Mouse (Mus musculus): ENCODE results near the gene Olfr1212. TPM values are rescaled to one million over a fixed set of nuclear protein-coding genes. Genes with fewer than 3 reads are reported as not detected.

Olfr1212 gene
- not detected in 2 replicates for polyA plus RNA-seq (2012; ENCODE audit: insufficient read depth, insufficient read length, low replicate concordance, missing spikeins)

DNA sequence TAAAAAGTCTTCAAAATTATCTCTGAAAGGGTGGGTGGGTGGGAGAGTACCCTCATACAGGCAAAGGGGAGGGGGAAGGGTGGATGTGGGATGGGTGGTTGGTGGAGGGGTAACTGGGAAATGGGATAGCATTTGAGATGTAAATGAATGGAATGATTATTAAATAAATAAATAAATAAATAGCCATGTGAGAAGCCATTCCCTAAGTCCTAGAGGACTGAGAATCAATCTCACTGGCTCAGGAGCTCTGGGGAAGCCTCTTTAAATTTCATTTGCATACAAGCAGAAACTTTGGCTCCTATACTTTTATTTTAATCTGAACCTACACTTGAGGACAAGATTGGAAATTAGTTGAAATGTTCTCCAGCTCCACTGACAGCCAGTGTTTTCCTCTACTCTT lies at the start of gene Olfr1212:
TSS of gene Olfr1212 (plus strand) at position 301 of the 400 bp plus-strand sequence.
- Histone ChIP-seq H3K4me3 (ENCODE audit: insufficient read depth, low read depth, low read length) (no peak within 1 kb of the TSS), H3K4me1 (ENCODE audit: control insufficient read depth, insufficient read depth, low read length) (no peaks in the 10 kb centered on the region), H3K27ac (ENCODE audit: insufficient read depth, low read depth, low read length) (no peak within 1 kb of the TSS)
- TF ChIP-seq POLR2A (IDR thresholded peaks at IDR 0.05; ENCODE audit: insufficient read depth, low read depth, low read length): no peak
- no peak for TF ChIP-seq CTCF (IDR thresholded peaks at IDR 0.05; ENCODE audit: insufficient read depth, low read depth, low read length)

DNA sequence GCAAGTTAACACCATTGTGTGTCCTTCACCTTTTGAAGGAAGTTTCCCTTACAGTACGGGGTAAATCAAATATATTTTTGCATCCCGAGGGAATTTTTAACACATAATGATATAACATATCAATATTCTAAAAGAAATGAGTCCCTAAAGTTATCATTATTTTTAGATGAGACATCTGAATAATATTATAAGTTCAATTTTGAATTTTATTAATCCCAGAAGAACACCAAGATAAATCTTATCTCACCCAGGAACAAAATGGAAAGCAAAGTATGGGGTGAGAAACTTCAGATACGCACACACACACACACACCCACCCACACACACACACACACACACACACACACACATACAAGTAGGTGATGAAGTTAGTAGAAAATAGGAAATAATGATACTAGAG lies 38.7 kb upstream of the Olfr1212 start, which contains the start of gene Olfr1209:
TSS of gene Olfr1209 (minus strand) at position 101 of the 400 bp plus-strand sequence.
- H3K27ac ChIP-seq (ENCODE audit: insufficient read depth, low read depth, low read length): no peak within 1 kb of the TSS
- TF ChIP-seq CTCF (IDR thresholded peaks at IDR 0.05; ENCODE audit: insufficient read depth, low read depth, low read length) (no peak), POLR2A (IDR thresholded peaks at IDR 0.05; ENCODE audit: insufficient read depth, low read depth, low read length) (no peak)
- H3K4me3 ChIP-seq (ENCODE audit: insufficient read depth, low read depth, low read length): no peak within 1 kb of the TSS
- WGBS: 92% methylated on average over 3 of the region's 3 CpGs
- no peaks in the 10 kb centered on the region for H3K4me1 ChIP-seq (ENCODE audit: control insufficient read depth, insufficient read depth, low read length)

DNA sequence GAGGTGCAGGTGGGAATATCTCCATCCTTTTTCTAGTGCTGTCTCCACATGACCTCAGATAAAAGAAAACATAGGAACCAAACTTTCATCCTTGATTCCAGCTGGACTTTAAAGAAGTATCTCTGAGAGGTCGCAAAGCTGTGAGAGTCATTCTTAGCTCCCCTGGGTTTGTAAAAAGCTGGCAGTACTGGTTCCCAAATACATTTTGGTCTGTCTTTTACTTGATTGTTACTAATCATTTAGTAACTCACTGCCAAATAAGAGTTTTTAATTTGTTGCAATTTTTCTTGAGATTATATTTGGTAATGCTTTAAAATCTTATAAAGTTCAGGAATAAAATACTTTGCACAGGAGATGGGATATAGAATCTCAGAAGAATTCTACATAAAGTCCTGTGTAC lies 15.8 kb upstream of the Olfr1212 start, which contains the start of gene Olfr1211:
TSS of gene Olfr1211 (minus strand) at position 101 of the 400 bp plus-strand sequence.
- TF ChIP-seq POLR2A (IDR thresholded peaks at IDR 0.05; ENCODE audit: insufficient read depth, low read depth, low read length): no peak
- no peak for TF ChIP-seq CTCF (IDR thresholded peaks at IDR 0.05; ENCODE audit: insufficient read depth, low read depth, low read length)
- no peaks in the 10 kb centered on the region for H3K4me1 ChIP-seq (ENCODE audit: control insufficient read depth, insufficient read depth, low read length)
- 93% methylated on average over 1 of the region's 1 CpGs for WGBS
- no peak within 1 kb of the TSS for H3K4me3 ChIP-seq (ENCODE audit: insufficient read depth, low read depth, low read length)
- H3K27ac ChIP-seq (ENCODE audit: insufficient read depth, low read depth, low read length): no peak within 1 kb of the TSS

DNA sequence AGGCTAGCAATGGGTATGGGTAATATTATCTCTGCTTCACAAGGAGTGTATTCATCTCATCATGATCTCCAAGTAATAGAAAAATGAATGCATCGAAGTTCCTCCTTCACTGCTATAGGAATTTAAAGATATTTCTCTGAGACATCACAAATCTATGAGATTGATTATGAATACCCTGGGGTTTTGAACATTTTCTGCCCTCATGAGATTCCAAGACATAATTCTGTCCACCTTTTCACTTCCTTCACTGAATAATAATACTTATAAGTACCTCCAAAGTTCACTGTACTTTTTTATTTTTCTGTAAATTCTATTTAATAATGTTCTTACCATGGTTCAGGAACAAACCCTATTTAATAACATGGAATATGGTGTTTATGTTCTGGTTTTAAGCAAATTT lies 26.4 kb downstream of the Olfr1212 start, which contains the start of gene Gm13762:
TSS of gene Gm13762 (minus strand) at position 101 of the 400 bp plus-strand sequence.
- no peaks in the 10 kb centered on the region for H3K4me1 ChIP-seq (ENCODE audit: control insufficient read depth, insufficient read depth, low read length)
- TF ChIP-seq POLR2A (IDR thresholded peaks at IDR 0.05; ENCODE audit: insufficient read depth, low read depth, low read length): no peak
- no peak for TF ChIP-seq CTCF (IDR thresholded peaks at IDR 0.05; ENCODE audit: insufficient read depth, low read depth, low read length)
- WGBS: 78% methylated on average over 1 of the region's 1 CpGs
- no peak within 1 kb of the TSS for H3K4me3 ChIP-seq (ENCODE audit: insufficient read depth, low read depth, low read length)
- H3K27ac ChIP-seq (ENCODE audit: insufficient read depth, low read depth, low read length): no peak within 1 kb of the TSS

DNA sequence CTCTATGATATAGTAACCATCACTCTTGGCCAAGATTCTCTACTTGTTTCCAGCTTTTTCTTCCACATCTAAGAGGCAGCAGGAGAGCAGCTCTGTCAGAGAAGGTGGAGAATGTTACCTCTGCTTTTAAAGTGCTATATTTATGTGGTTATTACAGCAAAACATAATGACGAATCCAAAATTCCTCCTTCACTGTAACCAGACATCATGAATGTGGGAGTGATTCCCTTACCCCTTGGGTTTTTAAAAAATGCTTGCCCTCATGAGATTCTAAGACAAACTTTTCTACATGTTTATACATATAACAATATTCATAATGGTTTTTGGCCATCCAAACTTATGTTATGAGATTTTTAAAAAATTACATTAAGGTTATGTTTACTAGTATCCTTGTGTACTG lies 38.8 kb downstream of the Olfr1212 start, which contains the start of gene Olfr1214:
TSS of gene Olfr1214 (minus strand) at position 101 of the 400 bp plus-strand sequence.
- 86% methylated on average over 1 of the region's 1 CpGs for WGBS
- TF ChIP-seq CTCF (IDR thresholded peaks at IDR 0.05; ENCODE audit: insufficient read depth, low read depth, low read length): no peak
- TF ChIP-seq POLR2A (IDR thresholded peaks at IDR 0.05; ENCODE audit: insufficient read depth, low read depth, low read length): no peak
- H3K27ac ChIP-seq (ENCODE audit: insufficient read depth, low read depth, low read length): no peak within 1 kb of the TSS
- no peak within 1 kb of the TSS for H3K4me3 ChIP-seq (ENCODE audit: insufficient read depth, low read depth, low read length)
- no peaks in the 10 kb centered on the region for H3K4me1 ChIP-seq (ENCODE audit: control insufficient read depth, insufficient read depth, low read length)

DNA sequence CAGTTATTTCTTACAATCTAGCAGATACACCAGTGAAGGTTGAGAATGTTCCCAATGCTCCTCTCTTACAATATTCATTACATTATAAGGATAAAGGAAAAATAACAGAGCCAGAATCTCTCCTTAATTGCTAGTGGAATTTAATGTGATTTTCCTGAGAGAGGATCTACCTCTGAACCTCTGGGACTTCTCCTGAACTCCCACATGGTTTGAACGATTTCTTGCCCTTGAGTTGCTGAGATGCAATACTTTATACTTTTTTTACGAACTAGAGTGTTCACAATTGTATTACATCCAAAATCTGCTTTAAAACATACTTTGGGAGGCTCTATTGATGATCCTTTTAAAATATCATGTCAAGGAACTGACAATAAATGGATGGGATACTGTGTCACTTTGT lies 53.1 kb downstream of the Olfr1212 start, which contains the start of gene Olfr1215:
TSS of gene Olfr1215 (minus strand) at position 101 of the 400 bp plus-strand sequence.
- Histone ChIP-seq H3K4me3 (ENCODE audit: insufficient read depth, low read depth, low read length) (no peak within 1 kb of the TSS), H3K27ac (ENCODE audit: insufficient read depth, low read depth, low read length) (no peak within 1 kb of the TSS), H3K4me1 (ENCODE audit: control insufficient read depth, insufficient read depth, low read length) (no peaks in the 10 kb centered on the region)
- 61% methylated on average over 2 of the region's 2 CpGs for WGBS
- no peak for TF ChIP-seq CTCF (IDR thresholded peaks at IDR 0.05; ENCODE audit: insufficient read depth, low read depth, low read length)
- no peak for TF ChIP-seq POLR2A (IDR thresholded peaks at IDR 0.05; ENCODE audit: insufficient read depth, low read depth, low read length)

Other genes starting within 250 kb of the Olfr1212 start
- gene Olfr1196, start 249.4 kb upstream of the Olfr1212 start, polyA plus RNA-seq (2012; ENCODE audit: insufficient read depth, insufficient read length, low replicate concordance, missing spikeins): not detected in 2 replicates
- gene Olfr1197, start 221.6 kb upstream of the Olfr1212 start, polyA plus RNA-seq (2012; ENCODE audit: insufficient read depth, insufficient read length, low replicate concordance, missing spikeins): not detected in 2 replicates
- gene Olfr1198, start 202.6 kb upstream of the Olfr1212 start, polyA plus RNA-seq (2012; ENCODE audit: insufficient read depth, insufficient read length, low replicate concordance, missing spikeins): not detected in 2 replicates
- not detected in 2 replicates for gene Olfr1199, start 193.5 kb upstream of the Olfr1212 start, polyA plus RNA-seq (2012; ENCODE audit: insufficient read depth, insufficient read length, low replicate concordance, missing spikeins)
- gene Olfr1200, start 183.5 kb upstream of the Olfr1212 start, polyA plus RNA-seq (2012; ENCODE audit: insufficient read depth, insufficient read length, low replicate concordance, missing spikeins): not detected in 2 replicates
- gene Olfr1201, start 160.9 kb upstream of the Olfr1212 start, polyA plus RNA-seq (2012; ENCODE audit: insufficient read depth, insufficient read length, low replicate concordance, missing spikeins): not detected in 2 replicates
- gene Olfr1202, start 139.5 kb upstream of the Olfr1212 start, polyA plus RNA-seq (2012; ENCODE audit: insufficient read depth, insufficient read length, low replicate concordance, missing spikeins): not detected in 2 replicates
- gene Olfr1205, start 124.2 kb upstream of the Olfr1212 start, polyA plus RNA-seq (2012; ENCODE audit: insufficient read depth, insufficient read length, low replicate concordance, missing spikeins): not detected in 2 replicates
- gene Olfr1204, start 104.7 kb upstream of the Olfr1212 start, polyA plus RNA-seq (2012; ENCODE audit: insufficient read depth, insufficient read length, low replicate concordance, missing spikeins): not detected in 2 replicates
- gene Olfr1206, start 90.7 kb upstream of the Olfr1212 start, polyA plus RNA-seq (2012; ENCODE audit: insufficient read depth, insufficient read length, low replicate concordance, missing spikeins): not detected in 2 replicates
- gene Olfr1208, start 51.7 kb upstream of the Olfr1212 start, polyA plus RNA-seq (2012; ENCODE audit: insufficient read depth, insufficient read length, low replicate concordance, missing spikeins): not detected in 2 replicates
- not detected in 2 replicates for gene Olfr1209, start 38.8 kb upstream of the Olfr1212 start, polyA plus RNA-seq (2012; ENCODE audit: insufficient read depth, insufficient read length, low replicate concordance, missing spikeins)
- not detected in 2 replicates for gene Olfr1211, start 15.9 kb upstream of the Olfr1212 start, polyA plus RNA-seq (2012; ENCODE audit: insufficient read depth, insufficient read length, low replicate concordance, missing spikeins)
- not detected in 2 replicates for gene Gm13762, start 26.3 kb downstream of the Olfr1212 start, polyA plus RNA-seq (2012; ENCODE audit: insufficient read depth, insufficient read length, low replicate concordance, missing spikeins)
- gene Olfr1214, start 38.7 kb downstream of the Olfr1212 start, polyA plus RNA-seq (2012; ENCODE audit: insufficient read depth, insufficient read length, low replicate concordance, missing spikeins): not detected in 2 replicates
- gene Olfr1215, start 53.0 kb downstream of the Olfr1212 start, polyA plus RNA-seq (2012; ENCODE audit: insufficient read depth, insufficient read length, low replicate concordance, missing spikeins): not detected in 2 replicates
- not detected in 2 replicates for gene Olfr1216, start 64.4 kb downstream of the Olfr1212 start, polyA plus RNA-seq (2012; ENCODE audit: insufficient read depth, insufficient read length, low replicate concordance, missing spikeins)
- not detected in 2 replicates for gene Olfr1217, start 78.1 kb downstream of the Olfr1212 start, polyA plus RNA-seq (2012; ENCODE audit: insufficient read depth, insufficient read length, low replicate concordance, missing spikeins)
- not detected in 2 replicates for gene Olfr1218, start 107.2 kb downstream of the Olfr1212 start, polyA plus RNA-seq (2012; ENCODE audit: insufficient read depth, insufficient read length, low replicate concordance, missing spikeins)
- gene Olfr1219, start 129.5 kb downstream of the Olfr1212 start, polyA plus RNA-seq (2012; ENCODE audit: insufficient read depth, insufficient read length, low replicate concordance, missing spikeins): not detected in 2 replicates
- gene Olfr1220, start 152.9 kb downstream of the Olfr1212 start, polyA plus RNA-seq (2012; ENCODE audit: insufficient read depth, insufficient read length, low replicate concordance, missing spikeins): not detected in 2 replicates
- gene Olfr1221, start 163.3 kb downstream of the Olfr1212 start, polyA plus RNA-seq (2012; ENCODE audit: insufficient read depth, insufficient read length, low replicate concordance, missing spikeins): not detected in 2 replicates
- gene Olfr1222, start 179.1 kb downstream of the Olfr1212 start, polyA plus RNA-seq (2012; ENCODE audit: insufficient read depth, insufficient read length, low replicate concordance, missing spikeins): not detected in 2 replicates
- gene Olfr1223, start 197.6 kb downstream of the Olfr1212 start, polyA plus RNA-seq (2012; ENCODE audit: insufficient read depth, insufficient read length, low replicate concordance, missing spikeins): not detected in 2 replicates
- gene Olfr1224-ps1, start 210.1 kb downstream of the Olfr1212 start, polyA plus RNA-seq (2012; ENCODE audit: insufficient read depth, insufficient read length, low replicate concordance, missing spikeins): not detected in 2 replicates
- gene Olfr1225, start 220.7 kb downstream of the Olfr1212 start, polyA plus RNA-seq (2012; ENCODE audit: insufficient read depth, insufficient read length, low replicate concordance, missing spikeins): not detected in 2 replicates
- gene Olfr1226, start 246.1 kb downstream of the Olfr1212 start, polyA plus RNA-seq (2012; ENCODE audit: insufficient read depth, insufficient read length, low replicate concordance, missing spikeins): not detected in 2 replicates